8 mouse cellular contexts compared by ENCODE assay signal in the genomic region with DNA sequence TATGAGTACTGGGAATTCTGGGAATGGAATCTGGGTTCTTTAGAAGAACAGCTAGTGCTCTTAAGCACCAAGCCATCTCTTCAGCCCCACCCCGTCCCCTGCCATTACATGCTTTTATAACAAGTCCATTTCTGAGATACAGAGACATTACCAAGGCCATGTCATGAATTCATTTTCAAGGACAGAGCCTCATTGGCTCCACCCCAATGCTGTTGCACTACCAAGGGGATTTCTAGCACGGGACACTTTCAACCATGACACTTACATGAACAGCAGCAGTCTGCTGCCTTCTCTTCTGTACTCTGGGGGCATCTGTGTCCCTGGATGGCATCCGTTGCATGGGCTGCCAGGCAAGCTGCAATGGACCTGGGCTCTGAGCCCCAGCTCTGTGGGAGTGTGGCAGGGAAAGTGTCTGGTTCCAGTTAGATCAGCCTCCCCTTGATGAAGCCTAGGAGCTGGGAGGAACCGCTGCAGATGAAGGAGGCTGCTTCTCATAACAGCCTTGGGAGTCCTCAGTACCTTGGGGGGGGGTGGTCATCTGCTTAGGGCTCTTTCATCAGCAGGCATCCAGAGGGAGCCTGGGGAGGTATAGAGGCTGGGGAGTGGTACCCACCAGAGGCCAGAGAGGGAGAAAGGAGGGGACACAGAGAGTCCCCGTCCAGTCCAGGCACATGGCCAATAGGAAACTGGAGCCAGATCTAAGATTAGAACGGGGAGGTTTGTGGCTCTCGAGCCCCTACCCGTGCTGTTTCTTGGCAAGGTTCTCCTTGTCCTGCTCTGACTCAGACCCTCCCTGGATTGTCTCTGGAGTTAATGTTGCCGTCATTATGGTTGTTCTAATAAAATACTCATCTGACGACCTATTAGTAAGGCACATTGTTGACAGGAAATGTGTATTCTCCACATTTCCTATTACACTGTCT. TPM values are rescaled to one million over a fixed set of nuclear protein-coding genes. Genes with fewer than 3 reads are reported as not detected.
DNase-seq lines count a peak whose midpoint lies in the region; ATAC-seq and TF ChIP-seq lines count a peak whose summit lies in the region.

No protein-coding gene starts in this region.

- no peak for DNase-seq in liver
- peak; percentile 77 to 83 for DNase-seq in cerebellum, adult 2 months
- DNase-seq in lung, postnatal 14 days = peak; percentile 57
- DNase-seq in frontal cortex, postnatal 14 days (ENCODE audit: low spot score in 2 of 2) = no peak
- DNase-seq in B cell, adult 2 months = no peak
- no peak for DNase-seq in left cerebral cortex, postnatal 25 days (ENCODE audit: low spot score in 2 of 2)

- no peaks in the 10 kb centered on the region for H3K9me3 ChIP-seq in liver, embryonic 15.5 days (replicated peaks)
- H3K9me3 ChIP-seq in heart, embryonic 12.5 days (replicated peaks) = 0 out of 2 replicates have a peak, but pooled peaks cover 4% of the 10 kb centered on the region

- no peaks in the 10 kb centered on the region for H3K27me3 ChIP-seq in liver, embryonic 15.5 days
- no peaks in the 10 kb centered on the region for H3K27me3 ChIP-seq in cerebellum, adult 2 months (ENCODE audit: control insufficient read depth, insufficient read depth, low read length)
- H3K27me3 ChIP-seq in heart, embryonic 12.5 days (replicated peaks) = peaks cover 6% of the 10 kb centered on the region; the same call in 1 of the 2 replicates

- TF ChIP-seq POLR2A in cerebellum, adult 2 months (IDR thresholded peaks at IDR 0.05; ENCODE audit: borderline replicate concordance, insufficient read depth, low read length) = no peak

- TF ChIP-seq CTCF in cerebellum, adult 2 months (IDR thresholded peaks at IDR 0.05; ENCODE audit: borderline replicate concordance, insufficient read depth, low read depth, low read length) = no peak

- no peak overlapping the region for H3K27ac ChIP-seq in liver, embryonic 15.5 days (replicated peaks)
- peak overlapping the region; percentile 40 for H3K27ac ChIP-seq in cerebellum, adult 2 months (ENCODE audit: insufficient read depth, low read length)
- H3K27ac ChIP-seq in heart, embryonic 12.5 days (ENCODE audit: poor library complexity, severe bottlenecking) = peak overlapping the region; percentile 42

- no peak overlapping the region for H3K9ac ChIP-seq in liver, embryonic 15.5 days
- H3K9ac ChIP-seq in heart, embryonic 12.5 days = no peak overlapping the region

- H3K4me1 ChIP-seq in liver, embryonic 15.5 days (replicated peaks) = no peaks in the 10 kb centered on the region
- H3K4me1 ChIP-seq in cerebellum, adult 2 months (ENCODE audit: control insufficient read depth, insufficient read depth, low read length) = peaks cover 18% of the 10 kb centered on the region
- H3K4me1 ChIP-seq in heart, embryonic 12.5 days (replicated peaks) = peaks cover 21% of the 10 kb centered on the region

- 29% methylated on average over 10 of the region's 10 CpGs for WGBS in liver, embryonic 15.5 days (ENCODE audit: insufficient replicate concordance)
- WGBS in cerebellum, adult 2 months = 8% methylated on average over 10 of the region's 10 CpGs
- WGBS in heart, embryonic 12.5 days = 38% methylated on average over 10 of the region's 10 CpGs

- no peaks in the 10 kb centered on the region for H3K36me3 ChIP-seq in liver, embryonic 15.5 days (replicated peaks)
- H3K36me3 ChIP-seq in heart, embryonic 12.5 days = no peaks in the 10 kb centered on the region

- H3K4me2 ChIP-seq in liver, embryonic 15.5 days = no peak overlapping the region
- peak overlapping the region; percentile 25 for H3K4me2 ChIP-seq in heart, embryonic 12.5 days

- peak; percentile 34; the same call in 1 of the 2 replicates for ATAC-seq in liver, embryonic 15.5 days (ENCODE audit: insufficient read depth)
- peak; percentile 78 for ATAC-seq in heart, embryonic 12.5 days (ENCODE audit: insufficient number of reproducible peaks, low FRiP score)

- no peak overlapping the region for H3K4me3 ChIP-seq in liver, embryonic 15.5 days (replicated peaks)
- H3K4me3 ChIP-seq in cerebellum, adult 2 months (replicated peaks; ENCODE audit: insufficient read depth, low read depth, low read length) = no peak overlapping the region
- no peak overlapping the region for H3K4me3 ChIP-seq in heart, embryonic 12.5 days

- intact Hi-C loops in left cerebral cortex, postnatal 25 days (cut with DNase I) = no loop called here

RNA-seq across cellular contexts. Expression of a gene that starts 52.4 kb away (rescaled TPM):
- 8.1 and 8.7 TPM in 2 replicates for polyA plus RNA-seq in liver, embryonic 15.5 days (2015; fragmentation: Nextera tagmentation; extraction: Ambion mirVana)
- polyA plus RNA-seq in cerebellum, adult 2 months (2012; rRNA removed) = 96.2 and 111 TPM in 2 replicates
- polyA plus RNA-seq in heart, embryonic 12.5 days (2016; fragmentation: Nextera tagmentation; extraction: Ambion mirVana) = 60.6 and 66.2 TPM in 2 replicates
- total RNA-seq in left cerebral cortex, postnatal 25 days (2021) = 10 to 100 TPM; 23.3 to 24.3 TPM

RNA-seq across cellular contexts. Expression of a gene that starts 53.4 kb away (rescaled TPM):
- 10.5 and 12.0 TPM in 2 replicates for polyA plus RNA-seq in liver, embryonic 15.5 days (2015; fragmentation: Nextera tagmentation; extraction: Ambion mirVana)
- 77.9 and 95.3 TPM in 2 replicates for polyA plus RNA-seq in cerebellum, adult 2 months (2012; rRNA removed)
- polyA plus RNA-seq in heart, embryonic 12.5 days (2016; fragmentation: Nextera tagmentation; extraction: Ambion mirVana) = 33.6 and 34.1 TPM in 2 replicates
- 10 to 100 TPM; 37.1 to 42.0 TPM for total RNA-seq in left cerebral cortex, postnatal 25 days (2021)

Comparison
In these comparisons a context has a peak if more than half of its experiments do, and no peak if none do; other contexts are left out.
1. DNase-seq: peak in cerebellum, adult 2 months (2 of 2) and lung, postnatal 14 days (single experiment); none in liver (single experiment), frontal cortex, postnatal 14 days (0 of 2), B cell, adult 2 months (0 of 2) and left cerebral cortex, postnatal 25 days (0 of 2).